Mouse (Mus musculus): ENCODE data around the gene Elmsan1. TPM values are rescaled to one million over a fixed set of nuclear protein-coding genes. Genes with fewer than 3 reads are reported as not detected.
A peak's percentile ranks its signal among the peaks of the same experiment; 100 is the strongest.

Elmsan1 gene
- total RNA-seq, 1 experiment = 9.6 TPM

GRCm38 (mm10) chr12:84142281-84143050 lies 76.2 kb downstream of the Elmsan1 start:
- no peaks in the 10 kb centered on the region for H3K36me3 ChIP-seq (ENCODE audit: control insufficient read depth, insufficient read depth, low read length, poor library complexity, severe bottlenecking)
- in situ Hi-C loops (cut with MboI; ENCODE audit: low sequenced_read_pairs in 2 of 2, unreplicated experiment in 2 of 2) = no loop called here
- H3K4me3 ChIP-seq (ENCODE audit: insufficient read depth in 1 of 2, low read depth in 1 of 2, low read length in 2 of 2, poor library complexity in 1 of 2, severe bottlenecking in 1 of 2) = no peak overlapping the region
- no peaks in the 10 kb centered on the region for H3K4me1 ChIP-seq (ENCODE audit: control insufficient read depth in 2 of 2, insufficient read depth in 2 of 2, low read length in 2 of 2, poor library complexity in 1 of 2)
- no peak overlapping the region for H3K27ac ChIP-seq (ENCODE audit: insufficient read depth, low read depth, low read length, poor library complexity, severe bottlenecking)
- no peak for DNase-seq (ENCODE audit: low read depth, low spot score)
- TF ChIP-seq CHD2 (IDR thresholded peaks at IDR 0.05; ENCODE audit: low read depth, low read length) = no peak
- TF ChIP-seq MAFK (IDR thresholded peaks at IDR 0.05; ENCODE audit: insufficient read depth, low read depth, low read length) = no peak
- no peak overlapping the region for H3K9ac ChIP-seq (ENCODE audit: insufficient read depth, low read depth, low read length, poor library complexity, severe bottlenecking)
- no peaks in the 10 kb centered on the region for H3K9me3 ChIP-seq (ENCODE audit: control insufficient read depth, insufficient read depth, low read depth, low read length)

- H3K9me3 ChIP-seq (ENCODE audit: control insufficient read depth, insufficient read depth, low read depth, low read length) = no peaks in the 10 kb centered on the region
Measured at GRCm38 (mm10) chr12:84141271-84141670, 77.4 kb downstream of the Elmsan1 start.

GRCm38 (mm10) chr12:84140135-84140534 lies 78.5 kb downstream of the Elmsan1 start:
- Histone ChIP-seq H3K4me3 (ENCODE audit: insufficient read depth in 1 of 2, low read depth in 1 of 2, low read length in 2 of 2, poor library complexity in 1 of 2, severe bottlenecking in 1 of 2) (no peak overlapping the region), H3K9ac (ENCODE audit: insufficient read depth, low read depth, low read length, poor library complexity, severe bottlenecking) (no peak overlapping the region), H3K4me1 (ENCODE audit: control insufficient read depth in 2 of 2, insufficient read depth in 2 of 2, low read length in 2 of 2, poor library complexity in 1 of 2) (no peaks in the 10 kb centered on the region), H3K9me3 (ENCODE audit: control insufficient read depth, insufficient read depth, low read depth, low read length) (no peaks in the 10 kb centered on the region), H3K27ac (ENCODE audit: insufficient read depth, low read depth, low read length, poor library complexity, severe bottlenecking) (no peak overlapping the region), H3K36me3 (ENCODE audit: control insufficient read depth, insufficient read depth, low read length, poor library complexity, severe bottlenecking) (no peaks in the 10 kb centered on the region)
- TF ChIP-seq HCFC1 (IDR thresholded peaks at IDR 0.05; ENCODE audit: borderline replicate concordance, insufficient read depth, low read length) = no peak
- TF ChIP-seq CHD2 (IDR thresholded peaks at IDR 0.05; ENCODE audit: low read depth, low read length) = no peak
- no peak for TF ChIP-seq MAFK (IDR thresholded peaks at IDR 0.05; ENCODE audit: insufficient read depth, low read depth, low read length)
- TF ChIP-seq ZC3H11A (IDR thresholded peaks at IDR 0.05; ENCODE audit: borderline replicate concordance, low read depth, low read length) = no peak
- TF ChIP-seq ZNF384 (IDR thresholded peaks at IDR 0.05; ENCODE audit: low read depth, low read length) = no peak
- in situ Hi-C loops (cut with MboI; ENCODE audit: low sequenced_read_pairs in 2 of 2, unreplicated experiment in 2 of 2) = no loop called here
- no peak for DNase-seq (ENCODE audit: low read depth, low spot score)

More at GRCm38 (mm10) chr12:84141271-84141670, 77.4 kb downstream of the Elmsan1 start:
- no peaks in the 10 kb centered on the region for H3K36me3 ChIP-seq (ENCODE audit: control insufficient read depth, insufficient read depth, low read length, poor library complexity, severe bottlenecking)
- TF ChIP-seq HCFC1 (IDR thresholded peaks at IDR 0.05; ENCODE audit: borderline replicate concordance, insufficient read depth, low read length) (no peak), CHD2 (IDR thresholded peaks at IDR 0.05; ENCODE audit: low read depth, low read length) (no peak), MAFK (IDR thresholded peaks at IDR 0.05; ENCODE audit: insufficient read depth, low read depth, low read length) (no peak), ZC3H11A (IDR thresholded peaks at IDR 0.05; ENCODE audit: borderline replicate concordance, low read depth, low read length) (no peak), ZNF384 (IDR thresholded peaks at IDR 0.05; ENCODE audit: low read depth, low read length) (no peak)
- no peak overlapping the region for H3K9ac ChIP-seq (ENCODE audit: insufficient read depth, low read depth, low read length, poor library complexity, severe bottlenecking)
- in situ Hi-C loops (cut with MboI; ENCODE audit: low sequenced_read_pairs in 2 of 2, unreplicated experiment in 2 of 2) = no loop called here
- H3K4me1 ChIP-seq (ENCODE audit: control insufficient read depth in 2 of 2, insufficient read depth in 2 of 2, low read length in 2 of 2, poor library complexity in 1 of 2) = no peaks in the 10 kb centered on the region
- no peak overlapping the region for H3K27ac ChIP-seq (ENCODE audit: insufficient read depth, low read depth, low read length, poor library complexity, severe bottlenecking)
- no peak overlapping the region for H3K4me3 ChIP-seq (ENCODE audit: insufficient read depth in 1 of 2, low read depth in 1 of 2, low read length in 2 of 2, poor library complexity in 1 of 2, severe bottlenecking in 1 of 2)
- DNase-seq (ENCODE audit: low read depth, low spot score) = no peak

- Histone ChIP-seq H3K9me3 (ENCODE audit: control insufficient read depth, insufficient read depth, low read depth, low read length) (no peaks in the 10 kb centered on the region), H3K36me3 (ENCODE audit: control insufficient read depth, insufficient read depth, low read length, poor library complexity, severe bottlenecking) (no peaks in the 10 kb centered on the region), H3K9ac (ENCODE audit: insufficient read depth, low read depth, low read length, poor library complexity, severe bottlenecking) (no peak overlapping the region), H3K4me1 (ENCODE audit: control insufficient read depth in 2 of 2, insufficient read depth in 2 of 2, low read length in 2 of 2, poor library complexity in 1 of 2) (no peaks in the 10 kb centered on the region), H3K4me3 (ENCODE audit: insufficient read depth in 1 of 2, low read depth in 1 of 2, low read length in 2 of 2, poor library complexity in 1 of 2, severe bottlenecking in 1 of 2) (no peak overlapping the region), H3K27ac (ENCODE audit: insufficient read depth, low read depth, low read length, poor library complexity, severe bottlenecking) (no peak overlapping the region)
- DNase-seq (ENCODE audit: low read depth, low spot score) = no peak
- TF ChIP-seq CHD2 (IDR thresholded peaks at IDR 0.05; ENCODE audit: low read depth, low read length) (no peak), HCFC1 (IDR thresholded peaks at IDR 0.05; ENCODE audit: borderline replicate concordance, insufficient read depth, low read length) (no peak), ZC3H11A (IDR thresholded peaks at IDR 0.05; ENCODE audit: borderline replicate concordance, low read depth, low read length) (no peak), ZNF384 (IDR thresholded peaks at IDR 0.05; ENCODE audit: low read depth, low read length) (no peak)
- in situ Hi-C loops (cut with MboI; ENCODE audit: low sequenced_read_pairs in 2 of 2, unreplicated experiment in 2 of 2) = no loop called here
Measured at GRCm38 (mm10) chr12:84137131-84137530, 81.5 kb downstream of the Elmsan1 start.

- H3K9me3 ChIP-seq (ENCODE audit: control insufficient read depth, insufficient read depth, low read depth, low read length) = no peaks in the 10 kb centered on the region
Measured at GRCm38 (mm10) chr12:84132265-84132664, 86.4 kb downstream of the Elmsan1 start.

More at GRCm38 (mm10) chr12:84132265-84132664, 86.4 kb downstream of the Elmsan1 start:
- H3K36me3 ChIP-seq (ENCODE audit: control insufficient read depth, insufficient read depth, low read length, poor library complexity, severe bottlenecking) = no peaks in the 10 kb centered on the region
- H3K4me3 ChIP-seq (ENCODE audit: insufficient read depth in 1 of 2, low read depth in 1 of 2, low read length in 2 of 2, poor library complexity in 1 of 2, severe bottlenecking in 1 of 2) = no peak overlapping the region
- H3K9ac ChIP-seq (ENCODE audit: insufficient read depth, low read depth, low read length, poor library complexity, severe bottlenecking) = no peak overlapping the region
- in situ Hi-C loops (cut with MboI; ENCODE audit: low sequenced_read_pairs in 2 of 2, unreplicated experiment in 2 of 2) = no loop called here
- H3K27ac ChIP-seq (ENCODE audit: insufficient read depth, low read depth, low read length, poor library complexity, severe bottlenecking) = no peak overlapping the region
- no peaks in the 10 kb centered on the region for H3K4me1 ChIP-seq (ENCODE audit: control insufficient read depth in 2 of 2, insufficient read depth in 2 of 2, low read length in 2 of 2, poor library complexity in 1 of 2)
- peak; percentile 76 for DNase-seq (ENCODE audit: low read depth, low spot score)
- TF ChIP-seq MAFK (IDR thresholded peaks at IDR 0.05; ENCODE audit: insufficient read depth, low read depth, low read length) (no peak), CHD2 (IDR thresholded peaks at IDR 0.05; ENCODE audit: low read depth, low read length) (no peak), ZC3H11A (IDR thresholded peaks at IDR 0.05; ENCODE audit: borderline replicate concordance, low read depth, low read length) (peak; percentile 66; the same call in 1 of the 2 replicates)

Measured in ES-E14 (cell line).